Mouse (Mus musculus) heart, postnatal 0 days (tissue): Measurements from ENCODE around the gene Ssh2.

Experiments used
- CTCF ChIP-seq: IDR thresholded peaks from 2 replicates; pipeline ENCODE4 v1.5.1; 2016; ENCODE audit warnings: antibody characterized with exemption, control low read depth, low read depth
- EP300 ChIP-seq: IDR thresholded peaks from 2 replicates; pipeline ENCODE4 v1.6.1; 2016; ENCODE audit warnings: antibody characterized with exemption, low read depth

DNA sequence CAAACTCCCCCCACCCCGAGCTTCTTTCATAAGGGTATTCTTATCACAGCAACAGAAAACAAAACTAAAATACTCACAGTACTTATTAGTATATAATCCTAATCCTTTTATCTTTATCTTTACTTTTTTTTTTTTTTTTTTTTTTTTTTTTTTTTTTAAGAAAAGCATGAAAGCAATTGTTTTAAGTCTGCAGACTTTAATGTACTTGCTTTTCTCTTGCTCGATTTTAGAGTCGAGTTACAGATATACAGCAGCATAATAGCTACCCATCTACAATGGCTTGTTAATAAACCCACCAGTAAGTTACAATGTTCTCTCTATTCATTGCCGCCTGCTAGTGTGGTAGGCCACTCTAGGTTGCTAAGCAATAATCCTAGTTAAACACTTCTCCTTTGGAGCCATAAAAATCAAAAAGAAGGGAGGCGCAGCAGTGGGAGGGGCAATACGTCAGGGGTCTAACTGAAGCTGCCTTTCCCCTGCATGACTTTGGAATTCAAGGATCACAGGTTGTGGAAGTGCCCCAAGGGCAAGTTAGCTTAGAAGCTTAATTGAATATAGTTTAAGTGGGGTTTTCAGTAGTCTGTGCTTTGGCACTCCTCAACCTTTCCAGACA is 22.0 kb upstream of the Ssh2 start:
- no peak for TF ChIP-seq CTCF
- no peak for TF ChIP-seq EP300
